7 mouse cellular contexts compared by ENCODE assay signal in the genomic region with DNA sequence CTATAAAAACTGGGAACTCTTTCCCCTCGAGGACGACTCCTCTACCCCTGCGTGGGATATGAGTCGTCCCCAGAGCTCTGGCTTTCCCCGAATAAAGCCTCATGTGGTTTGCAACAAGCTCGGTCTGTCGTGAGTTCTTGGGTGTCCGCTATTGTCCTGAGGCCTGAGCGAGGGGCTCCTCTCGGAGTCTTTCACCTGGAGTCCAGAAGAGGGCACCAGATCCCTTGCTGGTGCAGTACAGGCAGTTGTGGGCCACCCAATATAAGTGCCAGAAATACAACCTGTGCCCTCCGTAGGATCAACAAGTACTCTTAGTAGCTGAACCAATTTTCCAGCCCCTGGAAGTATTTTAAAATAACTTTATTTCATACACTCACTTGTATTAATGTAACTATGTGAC. TPM values are rescaled to one million over a fixed set of nuclear protein-coding genes. Genes with fewer than 3 reads are reported as not detected.
DNase-seq lines count a peak whose midpoint lies in the region; ATAC-seq and TF ChIP-seq lines count a peak whose summit lies in the region.
"Not testable (repeated sequence)": the region's sequence is repeated elsewhere in the genome, so short reads cannot be mapped to it uniquely, and the experiment has no call there.

No protein-coding gene starts in this region.

- not testable (repeated sequence) for H3K27ac ChIP-seq in kidney, adult 2 months (ENCODE audit: insufficient read depth, low read depth, low read length); liver, embryonic 14.5 days

- H3K4me1 ChIP-seq in kidney, adult 2 months (ENCODE audit: control insufficient read depth, insufficient read depth, low read length); liver, embryonic 14.5 days (replicated peaks; ENCODE audit: control insufficient read depth in 2 of 2, insufficient read depth in 2 of 2, low read length in 1 of 2): not testable (repeated sequence)

- peak; percentile 35 for DNase-seq in 416B (ENCODE audit: low read depth)
- peak; percentile 8 for DNase-seq in brain, embryonic 14.5 days (ENCODE audit: low read depth)
- DNase-seq in embryo, embryonic 11 days, result peak; percentile 18
- peak; percentile 76 for DNase-seq in heart, adult 11 months
- DNase-seq in kidney, adult 2 months; liver, embryonic 14.5 days (ENCODE audit: low read depth in 3 of 3, low spot score in 3 of 3): not testable (repeated sequence)

- not testable (repeated sequence) for TF ChIP-seq CTCF in brain, embryonic 14.5 days (IDR thresholded peaks at IDR 0.05; ENCODE audit: borderline replicate concordance, extremely low read depth, insufficient read depth, insufficient read length)
- peak; percentile 25; the same call in 1 of the 2 replicates for TF ChIP-seq CTCF in kidney, adult 2 months (conservative IDR thresholded peaks at IDR 0.05; ENCODE audit: insufficient read depth, insufficient read length, low read depth, low read length)
- 0 out of 2 replicates have a peak, but pooled peaks have one; percentile 33 for TF ChIP-seq CTCF in liver, embryonic 14.5 days (IDR thresholded peaks at IDR 0.05; ENCODE audit: low read depth)

- not testable (repeated sequence) for ATAC-seq in liver, embryonic 14.5 days (ENCODE audit: insufficient read depth)
- ATAC-seq in megakaryocyte progenitor cell, adult 5-6 weeks (replicated peaks; ENCODE audit: poor library complexity), result peak; percentile 55; the same call in 1 of the 2 replicates

- not testable (repeated sequence) for H3K4me2 ChIP-seq in liver, embryonic 14.5 days (ENCODE audit: low read depth)

- H3K36me3 ChIP-seq in kidney, adult 2 months (ENCODE audit: control insufficient read depth, insufficient read depth, low read length); liver, embryonic 14.5 days (replicated peaks; ENCODE audit: control insufficient read depth, insufficient read depth, low read depth): not testable (repeated sequence)

- not testable (repeated sequence) for H3K9me3 ChIP-seq in liver, embryonic 14.5 days (ENCODE audit: control insufficient read depth, low read length)

- H3K9ac ChIP-seq in liver, embryonic 14.5 days (replicated peaks), result not testable (repeated sequence)

- not testable (repeated sequence) for H3K27me3 ChIP-seq in kidney, adult 2 months (replicated peaks; ENCODE audit: control insufficient read depth, insufficient read depth, low read length); liver, embryonic 14.5 days (ENCODE audit: control insufficient read depth, insufficient read depth, low read length)

- TF ChIP-seq POLR2A in brain, embryonic 14.5 days (IDR thresholded peaks at IDR 0.05; ENCODE audit: borderline replicate concordance, extremely low read depth, insufficient read depth, insufficient read length, poor library complexity, severe bottlenecking); kidney, adult 2 months (IDR thresholded peaks at IDR 0.05; ENCODE audit: low read depth, low read length): not testable (repeated sequence)

- TF ChIP-seq EP300 in liver, embryonic 14.5 days (IDR thresholded peaks at IDR 0.05; ENCODE audit: low read depth), result not testable (repeated sequence)

- WGBS in kidney, adult 2 months, result 89% methylated on average over 9 of the region's 11 CpGs
- WGBS in liver, embryonic 14.5 days (ENCODE audit: insufficient replicate concordance), result 79% methylated on average over 6 of the region's 11 CpGs

- H3K4me3 ChIP-seq in kidney, adult 2 months (ENCODE audit: insufficient read depth, low read depth, low read length); liver, embryonic 14.5 days (ENCODE audit: insufficient read depth in 1 of 2, low read depth in 2 of 2, low read length in 2 of 2): not testable (repeated sequence)

RNA-seq across cellular contexts. Expression of gene Spryd7, which starts 18.9 kb away (rescaled TPM):
- polyA plus RNA-seq in brain, embryonic 14.5 days (2012; rRNA removed), result 19.7 and 20.0 TPM in 2 replicates
- polyA plus RNA-seq in kidney, adult 2 months (2012; rRNA removed), result 9.5 and 9.7 TPM in 2 replicates
- 2.4 and 4.5 TPM in 2 replicates for polyA plus RNA-seq in liver, embryonic 14.5 days (2012; rRNA removed)
- polyA plus RNA-seq in liver, embryonic 14.5 days (2014; fragmentation: Nextera tagmentation; extraction: Ambion mirVana), result 8.3 and 10.1 TPM in 2 replicates
- total RNA-seq in megakaryocyte progenitor cell, adult 5-6 weeks (2015), result 12.0 and 13.4 TPM in 2 replicates
- total RNA-seq in megakaryocyte progenitor cell, adult 5-6 weeks (2017), result 11.7 and 11.9 TPM in 2 replicates
